ENCODE assay signal across 34 mouse cellular contexts in the genomic region with DNA sequence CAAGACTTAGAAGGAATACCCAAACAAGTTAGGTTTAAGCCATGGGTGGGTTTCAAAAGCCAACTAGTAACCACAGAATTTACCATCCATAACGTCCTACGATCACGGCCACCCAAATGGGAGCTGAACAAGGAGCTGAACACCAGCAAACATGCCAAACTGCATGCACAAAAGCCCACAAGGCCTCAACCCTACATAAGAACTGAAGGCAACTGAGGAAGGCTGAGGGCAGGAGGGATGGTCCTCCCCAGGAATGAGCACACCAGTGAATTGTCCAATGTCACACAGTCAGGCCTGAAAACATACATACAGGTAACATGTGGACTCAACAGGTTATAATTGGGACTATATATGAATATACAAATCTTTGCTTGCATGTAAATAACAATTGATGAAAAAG.
"Had no signal": no experiment of that assay in that cellular context is flagged by ENCODE, and none has a peak within 500 bp of the region (broad histone marks: within the 10 kb centered on the region; RNA-seq: fewer than 3 reads in every experiment).

No protein-coding gene starts in this region.

- H3K4me3 ChIP-seq: heart, embryonic 12.5 days; heart, embryonic 13.5 days; heart, embryonic 15.5 days; hindbrain, embryonic 10.5 days; hindbrain, embryonic 12.5 days; hindbrain, embryonic 13.5 days; hindbrain, embryonic 15.5 days; intestine, embryonic 15.5 days; kidney, embryonic 15.5 days; layer of hippocampus, adult 2 months had no signal

- H3K4me1 ChIP-seq: heart, embryonic 12.5 days; heart, embryonic 13.5 days; heart, embryonic 15.5 days; hindbrain, embryonic 10.5 days; hindbrain, embryonic 12.5 days; hindbrain, embryonic 13.5 days; hindbrain, embryonic 15.5 days; intestine, embryonic 15.5 days; kidney, embryonic 15.5 days had no signal

- ATAC-seq: hindbrain, embryonic 16.5 days; hindbrain, postnatal 0 days; inflammation-experienced regulatory T-cells, adult 6 months; intestine, embryonic 15.5 days; intestine, embryonic 16.5 days; intestine, postnatal 0 days had no signal

- H3K9ac ChIP-seq: heart, embryonic 12.5 days; heart, embryonic 13.5 days; heart, embryonic 15.5 days; hindbrain, embryonic 12.5 days; hindbrain, embryonic 13.5 days; hindbrain, embryonic 14.5 days; hindbrain, embryonic 15.5 days; intestine, embryonic 15.5 days; kidney, embryonic 15.5 days had no signal

- DNase-seq: heart, postnatal 10 days; heart, postnatal 14 days; heart, postnatal 36 days; heart, postnatal 4 days; kidney, adult 11 months; kidney, adult 18-20 months; kidney, adult 2 months; kidney, adult 8-10 months; kidney, adult 9 months; kidney, postnatal 10 days; kidney, postnatal 14 days; kidney, postnatal 25 days; kidney, postnatal 36 days; kidney, postnatal 4 days; layer of hippocampus, adult 9-11 months; layer of hippocampus, postnatal 36 days had no signal

- H3K27ac ChIP-seq: heart, embryonic 13.5 days; heart, embryonic 15.5 days; hindbrain, embryonic 10.5 days; hindbrain, embryonic 12.5 days; hindbrain, embryonic 13.5 days; hindbrain, embryonic 14.5 days; hindbrain, embryonic 15.5 days; hindbrain, postnatal 0 days; intestine, embryonic 15.5 days; kidney, embryonic 15.5 days; kidney, postnatal 0 days; layer of hippocampus, adult 2 months had no signal

- H3K9me3 ChIP-seq: heart, embryonic 13.5 days; heart, embryonic 15.5 days; hindbrain, embryonic 10.5 days; hindbrain, embryonic 12.5 days; hindbrain, embryonic 13.5 days; hindbrain, embryonic 15.5 days; intestine, embryonic 15.5 days; kidney, embryonic 15.5 days had no signal

- H3K27me3 ChIP-seq: heart, embryonic 12.5 days; heart, embryonic 13.5 days; heart, embryonic 15.5 days; hindbrain, embryonic 12.5 days; hindbrain, embryonic 13.5 days; hindbrain, embryonic 15.5 days; intestine, embryonic 15.5 days; kidney, embryonic 15.5 days had no signal

- H3K36me3 ChIP-seq: heart, embryonic 12.5 days; heart, embryonic 13.5 days; heart, embryonic 15.5 days; hindbrain, embryonic 10.5 days; hindbrain, embryonic 12.5 days; hindbrain, embryonic 13.5 days; hindbrain, embryonic 15.5 days; intestine, embryonic 15.5 days; kidney, embryonic 15.5 days had no signal

- H3K4me2 ChIP-seq: heart, embryonic 11.5 days; heart, embryonic 12.5 days; heart, embryonic 13.5 days; heart, embryonic 15.5 days; hindbrain, embryonic 12.5 days; hindbrain, embryonic 13.5 days; hindbrain, embryonic 14.5 days; hindbrain, embryonic 15.5 days; intestine, embryonic 15.5 days; kidney, embryonic 15.5 days had no signal
